Mouse (Mus musculus) lung, embryonic 15.5 days (tissue): Measurements from ENCODE around the gene Alk. TPM values are rescaled to one million over a fixed set of nuclear protein-coding genes. Genes with fewer than 3 reads are reported as not detected.
A peak's percentile ranks its signal among the peaks of the same experiment; 100 is the strongest.

Experiments
- ATAC-seq: fragments of 200-750 bp; cut with Nextera tagmentation; 2 replicates; pipeline ENCODE4 v1.8.0; 2017; ENCODE audit warnings: moderate number of reproducible peaks, borderline replicate concordance; ENCODE audit not compliant: low FRiP score, low TSS enrichment; ENCODE audit errors: extremely low read depth
- H3K27ac ChIP-seq: fragments of 300-500 bp; sonication (generic); 2 replicates; pipeline ENCODE4 v1.5.1; 2015; ENCODE audit warnings: moderate library complexity, mild to moderate bottlenecking, inconsistent platforms
- H3K27me3 ChIP-seq: fragments of 300-500 bp; sonication (generic); 2 replicates; pipeline ENCODE4 v1.6.1; 2015; ENCODE audit warnings: inconsistent platforms
- H3K36me3 ChIP-seq: fragments of 300-500 bp; sonication (generic); 2 replicates; pipeline ENCODE4 v1.6.1; 2015; ENCODE audit warnings: inconsistent platforms
- H3K4me1 ChIP-seq: fragments of 300-500 bp; sonication (generic); 2 replicates; pipeline ENCODE4 v1.6.1; 2015; ENCODE audit warnings: inconsistent platforms
- H3K4me2 ChIP-seq: fragments of 300-500 bp; sonication (generic); 2 replicates; pipeline ENCODE4 v1.6.1; 2015; ENCODE audit warnings: inconsistent platforms, mild to moderate bottlenecking, moderate library complexity
- H3K4me3 ChIP-seq: fragments of 300-500 bp; sonication (generic); 2 replicates; pipeline ENCODE4 v1.5.1; 2015; ENCODE audit warnings: mild to moderate bottlenecking, inconsistent platforms
- H3K9ac ChIP-seq: fragments of 300-500 bp; sonication (generic); 2 replicates; pipeline ENCODE4 v1.6.1; 2015; ENCODE audit warnings: inconsistent platforms
- H3K9me3 ChIP-seq: fragments of 300-500 bp; sonication (generic); 2 replicates; pipeline ENCODE4 v1.6.1; 2016; ENCODE audit warnings: inconsistent platforms
- WGBS: fragments of 180-500 bp; shearing (Covaris S2); methylation state at CpG from one replicate; pipeline ENCODE4 v1.1.7; 2015; 5-methylcytosine and 5-hydroxymethylcytosine counted together
- polyA plus RNA-seq: library from polyadenylated mRNA; unstranded; fragments of >200 nt; fragmentation: Nextera tagmentation; extraction: Ambion mirVana; gene quantifications from 2 replicates; pipeline ENCODE4 v1.2.1, GENCODE M21; 2015

The Alk gene
- polyA plus RNA-seq, 1 experiment from 2014 or later = 0.22 TPM

GRCm38 (mm10) chr17:72087261-72087703, 517.1 kb downstream of the Alk start:
- no peak for ATAC-seq
- Histone ChIP-seq H3K27me3 (no peaks in the 10 kb centered on the region), H3K9me3 (no peaks in the 10 kb centered on the region), H3K9ac (no peak overlapping the region), H3K4me1 (no peaks in the 10 kb centered on the region), H3K27ac (no peak overlapping the region), H3K36me3 (no peaks in the 10 kb centered on the region), H3K4me2 (no peak overlapping the region), H3K4me3 (no peak overlapping the region)
- WGBS = 76% methylated on average over 12 of the region's 12 CpGs

DNA sequence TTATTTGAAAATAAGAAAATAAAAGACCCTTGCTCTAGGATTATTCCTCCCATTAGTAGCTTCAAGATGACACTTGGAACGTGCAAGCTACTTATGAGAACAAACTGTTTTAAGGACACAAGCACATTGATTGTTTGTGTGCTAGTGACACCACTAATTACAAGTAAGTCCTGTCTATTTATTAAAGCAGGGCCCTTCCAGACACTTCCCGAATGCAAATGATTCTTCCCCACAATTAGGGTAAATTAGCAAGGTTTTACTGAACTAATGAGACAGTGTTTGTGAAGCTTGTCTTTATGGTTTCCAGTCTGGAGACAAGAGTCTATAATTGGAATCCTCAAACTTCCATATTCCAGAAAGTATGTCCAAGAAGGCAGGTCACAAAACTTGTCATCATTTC, 523.0 kb downstream of the Alk start:
- Histone ChIP-seq H3K36me3 (no peaks in the 10 kb centered on the region), H3K4me2 (no peak overlapping the region), H3K27me3 (no peaks in the 10 kb centered on the region), H3K9ac (no peak overlapping the region), H3K4me1 (peaks cover 8% of the 10 kb centered on the region), H3K9me3 (no peaks in the 10 kb centered on the region), H3K4me3 (no peak overlapping the region), H3K27ac (no peak overlapping the region)
- 78% methylated on average over 2 of the region's 2 CpGs for WGBS
- ATAC-seq = no peak

GRCm38 (mm10) chr17:72076306-72076921, 528.0 kb downstream of the Alk start:
- 2% methylated on average over 12 of the region's 12 CpGs for WGBS
- ATAC-seq = peak; percentile 83; the same call in 1 of the 2 replicates
- Histone ChIP-seq H3K27ac (no peak overlapping the region), H3K36me3 (no peaks in the 10 kb centered on the region), H3K27me3 (no peaks in the 10 kb centered on the region), H3K4me2 (peak overlapping the region; percentile 20; the same call in 1 of the 2 replicates), H3K4me3 (no peak overlapping the region), H3K4me1 (peaks cover 13% of the 10 kb centered on the region), H3K9ac (no peak overlapping the region), H3K9me3 (no peaks in the 10 kb centered on the region)

- Histone ChIP-seq H3K4me1 (peaks cover 10% of the 10 kb centered on the region), H3K27ac (no peak overlapping the region), H3K4me3 (no peak overlapping the region), H3K9me3 (no peaks in the 10 kb centered on the region), H3K27me3 (no peaks in the 10 kb centered on the region), H3K4me2 (no peak overlapping the region), H3K9ac (no peak overlapping the region), H3K36me3 (no peaks in the 10 kb centered on the region)
- ATAC-seq = no peak
- 44% methylated on average over 1 of the region's 1 CpGs for WGBS
Measured at GRCm38 (mm10) chr17:72071871-72072270, 532.6 kb downstream of the Alk start.

DNA sequence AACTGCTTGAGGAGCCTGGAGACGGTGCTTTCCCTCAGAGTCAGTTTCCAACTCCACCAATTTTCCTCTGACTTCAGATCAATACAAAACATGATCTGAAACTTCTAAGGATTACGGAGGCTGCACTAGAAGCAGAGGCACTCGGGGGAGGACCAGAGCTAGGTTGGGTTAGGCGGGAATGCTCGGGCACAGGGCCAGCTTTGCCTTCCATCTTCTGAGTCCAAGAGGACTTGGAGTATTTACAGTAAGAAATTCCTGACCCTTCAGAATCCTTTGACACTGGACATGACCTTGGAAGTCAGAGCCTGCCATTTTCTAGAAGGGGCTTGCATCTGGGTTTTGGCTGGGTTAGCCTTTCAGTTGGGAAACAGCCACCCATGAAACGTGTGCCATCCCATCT, 536.3 kb downstream of the Alk start:
- no peak overlapping the region for H3K9ac ChIP-seq
- no peaks in the 10 kb centered on the region for H3K9me3 ChIP-seq
- no peaks in the 10 kb centered on the region for H3K36me3 ChIP-seq
- no peaks in the 10 kb centered on the region for H3K27me3 ChIP-seq
- no peak overlapping the region for H3K4me2 ChIP-seq
- no peak overlapping the region for H3K4me3 ChIP-seq
- H3K4me1 ChIP-seq = no peaks in the 10 kb centered on the region
- WGBS = 31% methylated on average over 6 of the region's 6 CpGs
- ATAC-seq = no peak
- H3K27ac ChIP-seq = no peak overlapping the region

- H3K9me3 ChIP-seq = no peaks in the 10 kb centered on the region
- ATAC-seq = no peak
- no peaks in the 10 kb centered on the region for H3K4me1 ChIP-seq
- H3K9ac ChIP-seq = no peak overlapping the region
- no peaks in the 10 kb centered on the region for H3K36me3 ChIP-seq
- WGBS = 67% methylated on average over 3 of the region's 3 CpGs
- no peak overlapping the region for H3K4me2 ChIP-seq
- H3K27ac ChIP-seq = no peak overlapping the region
- no peaks in the 10 kb centered on the region for H3K27me3 ChIP-seq
- no peak overlapping the region for H3K4me3 ChIP-seq
Measured at GRCm38 (mm10) chr17:72062978-72063377, 541.4 kb downstream of the Alk start.

- no peak overlapping the region for H3K4me2 ChIP-seq
- H3K4me3 ChIP-seq = no peak overlapping the region
- H3K36me3 ChIP-seq = no peaks in the 10 kb centered on the region
- H3K9me3 ChIP-seq = no peaks in the 10 kb centered on the region
- 44% methylated on average over 7 of the region's 7 CpGs for WGBS
- no peaks in the 10 kb centered on the region for H3K4me1 ChIP-seq
- H3K9ac ChIP-seq = no peak overlapping the region
- ATAC-seq = no peak
- no peak overlapping the region for H3K27ac ChIP-seq
- no peaks in the 10 kb centered on the region for H3K27me3 ChIP-seq
Measured at GRCm38 (mm10) chr17:72059312-72059711, 545.1 kb downstream of the Alk start.

- Histone ChIP-seq H3K4me1 (no peaks in the 10 kb centered on the region), H3K27me3 (no peaks in the 10 kb centered on the region), H3K9me3 (no peaks in the 10 kb centered on the region), H3K27ac (no peak overlapping the region), H3K9ac (no peak overlapping the region), H3K36me3 (no peaks in the 10 kb centered on the region), H3K4me3 (no peak overlapping the region), H3K4me2 (no peak overlapping the region)
- ATAC-seq = no peak
- WGBS = 100% methylated on average over 2 of the region's 2 CpGs
Measured at GRCm38 (mm10) chr17:72045671-72046070, 558.8 kb downstream of the Alk start.

DNA sequence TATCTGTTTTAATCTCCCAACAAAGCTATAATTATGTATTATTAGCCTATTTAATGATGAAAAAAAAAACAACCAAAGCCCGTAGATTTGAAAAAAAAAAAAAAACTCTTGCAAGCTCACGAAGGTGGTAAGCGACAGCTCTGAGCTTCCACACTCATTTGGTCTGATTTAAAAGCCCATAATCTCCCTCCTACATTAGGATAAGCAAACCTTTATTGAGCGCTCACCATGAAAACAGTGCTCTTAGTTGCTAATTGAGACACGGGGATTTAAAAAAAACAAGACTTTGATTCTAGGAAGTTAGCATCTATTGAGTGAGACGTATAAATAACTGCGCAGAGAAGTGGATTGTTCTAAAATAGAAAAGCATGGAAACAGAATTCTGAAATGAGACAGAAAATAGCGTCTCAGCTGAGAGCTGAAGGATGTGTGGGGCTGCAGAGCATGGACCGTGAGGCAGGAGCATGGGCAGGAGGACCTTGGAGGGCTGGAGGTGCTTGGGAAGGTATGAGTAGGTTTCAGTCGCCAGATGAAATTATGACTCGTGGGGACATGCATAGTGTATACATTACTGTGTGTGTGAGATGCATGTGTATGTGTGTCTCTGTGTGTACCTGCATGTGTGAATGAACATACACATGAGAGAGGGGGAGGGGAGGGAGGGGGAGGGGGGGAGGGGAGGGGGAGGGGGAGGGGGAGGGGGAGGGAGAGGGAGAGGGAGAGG, 560.6 kb downstream of the Alk start:
- Histone ChIP-seq H3K4me1 (no peaks in the 10 kb centered on the region), H3K36me3 (no peaks in the 10 kb centered on the region), H3K27me3 (no peaks in the 10 kb centered on the region), H3K9me3 (no peaks in the 10 kb centered on the region), H3K4me3 (no peak overlapping the region), H3K9ac (no peak overlapping the region), H3K4me2 (no peak overlapping the region), H3K27ac (no peak overlapping the region)
- WGBS = 80% methylated on average over 11 of the region's 11 CpGs
- ATAC-seq = no peak

- 55% methylated on average over 9 of the region's 9 CpGs for WGBS
- Histone ChIP-seq H3K4me2 (no peak overlapping the region), H3K36me3 (no peaks in the 10 kb centered on the region), H3K27ac (no peak overlapping the region), H3K4me1 (no peaks in the 10 kb centered on the region), H3K4me3 (no peak overlapping the region), H3K9me3 (no peaks in the 10 kb centered on the region), H3K9ac (no peak overlapping the region), H3K27me3 (no peaks in the 10 kb centered on the region)
- ATAC-seq = no peak
Measured at GRCm38 (mm10) chr17:72043001-72043666, 561.3 kb downstream of the Alk start.

- WGBS = 63% methylated on average over 7 of the region's 7 CpGs
- no peaks in the 10 kb centered on the region for H3K4me1 ChIP-seq
- no peaks in the 10 kb centered on the region for H3K9me3 ChIP-seq
Measured at GRCm38 (mm10) chr17:72039176-72039948, 565.1 kb downstream of the Alk start.

More at GRCm38 (mm10) chr17:72039176-72039948, 565.1 kb downstream of the Alk start:
- Histone ChIP-seq H3K4me3 (no peak overlapping the region), H3K4me2 (no peak overlapping the region), H3K36me3 (no peaks in the 10 kb centered on the region), H3K9ac (no peak overlapping the region), H3K27ac (no peak overlapping the region), H3K27me3 (no peaks in the 10 kb centered on the region)
- no peak for ATAC-seq
